8 mouse cellular contexts compared by ENCODE assay signal in the genomic region with DNA sequence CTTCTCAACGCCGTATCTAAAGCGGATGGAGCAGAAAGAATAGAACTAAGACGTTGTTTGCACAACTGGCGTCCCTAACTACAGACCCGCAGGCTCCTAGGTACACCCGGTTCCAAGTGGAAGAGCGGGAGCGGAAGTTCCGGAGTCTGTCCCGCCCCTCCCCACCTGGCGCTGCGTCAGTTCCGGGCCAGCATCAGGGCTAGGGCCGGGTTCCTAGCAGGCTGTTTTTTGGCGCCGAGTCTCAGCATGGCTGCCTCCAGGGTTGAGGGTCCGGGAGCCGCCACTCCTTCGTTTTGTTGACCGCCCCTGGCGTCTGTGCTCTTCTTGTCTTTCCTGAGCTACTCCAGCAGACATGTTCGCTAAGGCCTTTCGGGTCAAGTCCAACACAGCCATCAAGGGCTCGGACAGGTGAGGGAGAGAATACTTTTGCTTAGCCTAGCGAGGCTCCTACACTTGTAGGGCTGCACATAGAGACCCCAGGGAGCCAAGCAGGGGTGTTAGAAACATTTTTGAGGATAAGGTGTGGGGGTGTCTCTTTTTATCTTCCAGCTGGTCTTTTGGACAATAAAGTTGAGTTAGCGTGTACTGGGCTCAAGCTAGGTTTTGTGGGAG. TPM values are rescaled to one million over a fixed set of nuclear protein-coding genes. Genes with fewer than 3 reads are reported as not detected.
DNase-seq lines count a peak whose midpoint lies in the region; ATAC-seq lines count a peak whose summit lies in the region.

A gene (plus strand): TSS at position 164 of the 612 bp plus-strand sequence.

- peak; percentile 85 for DNase-seq in adipocyte (ENCODE audit: low spot score)
- DNase-seq in embryo, embryonic 10.5 days (ENCODE audit: low spot score), result peak; percentile 93
- DNase-seq in gastrocnemius, postnatal 14 days, result peak; percentile 88
- peak; percentile 82 to 91 for DNase-seq in left cerebral cortex, postnatal 10 days (ENCODE audit: extremely low spot score in 1 of 2, low spot score in 2 of 2)
- DNase-seq in right cerebral cortex, postnatal 36 days (ENCODE audit: low spot score in 2 of 2), result peak; percentile 76 to 84
- peak; percentile 87 for DNase-seq in yolk sac, embryonic 10.5 days (ENCODE audit: low spot score)

- ATAC-seq in inflammation-experienced regulatory T-cells, adult 6 months, result peak; percentile 100
- ATAC-seq in megakaryocyte-erythroid progenitor cell, adult 5-6 weeks (replicated peaks; ENCODE audit: low FRiP score, low TSS enrichment, poor library complexity, severe bottlenecking), result peak; percentile 99

- intact Hi-C loops in gastrocnemius, postnatal 14 days (cut with DNase I; ENCODE audit: low total_unique reads), result loop anchor here (5.0 kb wide), 1 partner anchor 36 kb away; no protein-coding TSS in a partner anchor
- intact Hi-C loops in left cerebral cortex, postnatal 10 days (cut with DNase I), result no loop called here

RNA-seq across cellular contexts. Expression of the gene that starts here (rescaled TPM):
- total RNA-seq in gastrocnemius, postnatal 14 days (2021), result 10 to 100 TPM; 23.1 to 26.1 TPM
- 10 to 100 TPM; 53.4 to 71.7 (median 60.8) TPM for polyA plus RNA-seq in inflammation-experienced regulatory T-cells, adult 6 months (2017; shearing (Covaris generic))
- total RNA-seq in left cerebral cortex, postnatal 10 days (2021), result 10 to 100 TPM; 37.9 to 39.6 TPM
- 73.6 and 79.4 TPM in 2 replicates for total RNA-seq in megakaryocyte-erythroid progenitor cell, adult 5-6 weeks (2014; fragmentation: Nextera tagmentation)
- total RNA-seq in megakaryocyte-erythroid progenitor cell, adult 5-6 weeks (2017), result 37.4 and 48.3 TPM in 2 replicates

Comparison
In these comparisons a context has a peak if more than half of its experiments do, and no peak if none do; other contexts are left out.
1. Peak in every context shown above with its lines: DNase-seq and ATAC-seq.